Mouse (Mus musculus): Measurements from ENCODE around the gene Gm20489. TPM values are rescaled to one million over a fixed set of nuclear protein-coding genes. Genes with fewer than 3 reads are reported as not detected.

Gm20489 gene
- total RNA-seq, 2 experiments from 2014 or later, result not detected

DNA sequence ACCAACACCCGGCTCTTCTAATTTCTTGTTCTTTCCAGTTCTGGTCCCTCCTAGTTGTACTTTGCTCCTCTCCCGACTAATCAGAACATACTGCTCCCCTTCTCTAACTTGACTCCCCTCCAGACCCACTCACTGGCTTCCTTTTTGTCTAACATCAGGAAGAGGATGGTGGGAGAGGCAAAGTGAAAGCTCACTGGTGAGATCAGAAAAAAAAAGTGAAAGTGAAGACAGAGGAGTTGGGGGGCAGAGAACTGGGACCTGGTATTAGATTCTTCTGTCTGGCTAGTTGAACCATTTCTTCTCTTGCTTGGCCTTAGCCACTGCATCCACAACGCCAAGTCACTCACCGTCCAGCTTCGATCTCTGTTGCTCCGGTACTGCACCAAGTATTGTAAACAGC, 2.2 kb downstream of the Gm20489 start:
- no peak for DNase-seq
- intact Hi-C loops (cut with DNase I), result no loop called here

DNA sequence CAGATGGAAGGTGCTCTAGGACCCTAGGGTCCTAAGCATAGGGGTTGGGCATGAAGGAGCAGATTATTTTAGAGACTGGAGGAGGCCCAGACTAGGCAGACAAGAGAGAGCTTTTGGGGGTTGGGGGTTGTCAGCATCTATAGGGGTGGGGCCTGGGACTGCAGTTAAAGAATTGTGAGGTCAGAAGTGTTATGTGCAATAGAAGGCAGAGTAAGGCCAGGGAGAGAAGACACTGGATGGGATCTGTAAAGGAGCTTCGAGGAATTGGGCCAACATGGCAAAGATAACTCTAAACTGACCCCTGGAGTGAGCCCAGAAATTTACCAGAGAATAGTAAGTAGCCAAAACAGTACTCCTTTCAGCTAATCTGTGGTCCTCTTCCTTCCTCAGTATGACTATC, 4.9 kb downstream of the Gm20489 start, which contains the start of gene Gm614:
TSS of gene Gm614 (minus strand) at position 101 of the 400 bp plus-strand sequence.
- intact Hi-C loops (cut with DNase I), result no loop called here
- no peak for DNase-seq

GRCm38 (mm10) chrX:101260441-101261325, 8.1 kb downstream of the Gm20489 start:
- intact Hi-C loops (cut with DNase I), result no loop called here
- DNase-seq, result peak; percentile 49

GRCm38 (mm10) chrX:101256603-101257002, 12.2 kb downstream of the Gm20489 start:
- DNase-seq, result no peak

GRCm38 (mm10) chrX:101254740-101255139, 14.1 kb downstream of the Gm20489 start:
- peak; percentile 3 for DNase-seq
- intact Hi-C loops (cut with DNase I), result no loop called here

More at GRCm38 (mm10) chrX:101256603-101257002, 12.2 kb downstream of the Gm20489 start:
- intact Hi-C loops (cut with DNase I), result no loop called here

- peak; percentile 89 for DNase-seq
- intact Hi-C loops (cut with DNase I), result no loop called here
Measured at GRCm38 (mm10) chrX:101253952-101254729, 14.7 kb downstream of the Gm20489 start, which contains the start of gene Foxo4. Gene Foxo4, plus strand, starts transcription at chrX:101254528.

DNA sequence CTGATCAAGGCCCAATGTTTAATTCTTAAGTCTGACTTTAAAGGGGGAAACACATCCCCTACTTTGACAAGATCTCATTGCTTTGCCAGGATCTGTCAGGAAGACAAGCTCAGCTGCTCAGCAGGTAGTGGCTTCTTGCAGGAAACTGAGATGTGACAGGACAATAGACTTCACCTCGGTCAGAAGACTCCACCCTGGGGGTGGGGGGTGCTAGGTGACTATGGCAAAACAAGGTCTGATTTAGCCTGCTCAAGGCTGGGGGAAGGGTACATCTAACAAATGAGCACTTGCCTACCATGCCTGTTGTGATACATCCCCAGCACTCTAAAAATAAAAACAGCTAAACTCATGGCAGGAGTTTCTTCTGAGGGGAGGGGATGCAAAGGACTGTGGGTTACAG, 23.8 kb downstream of the Gm20489 start:
- no peak for DNase-seq

DNA sequence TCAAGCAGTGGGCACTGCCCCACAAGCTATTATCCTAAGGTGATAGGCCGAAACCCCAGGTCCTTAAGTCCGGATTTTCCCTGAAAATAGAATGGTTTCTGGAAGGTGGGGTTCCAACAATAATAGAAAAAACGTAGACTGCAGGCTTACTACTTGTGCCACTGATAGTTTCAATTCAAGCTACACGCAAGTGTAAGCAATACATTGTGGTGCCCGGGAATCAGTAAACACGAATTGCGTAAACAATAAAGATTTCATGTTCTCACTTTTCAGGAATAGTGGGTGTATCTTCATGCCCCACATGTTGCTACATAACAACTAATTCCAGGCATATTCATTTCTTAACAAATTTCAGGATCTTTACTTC, 46.0 kb downstream of the Gm20489 start:
- intact Hi-C loops (cut with DNase I), result no loop called here

More for the DNA sequence above, 23.8 kb downstream of the Gm20489 start:
- intact Hi-C loops (cut with DNase I), result no loop called here

DNA sequence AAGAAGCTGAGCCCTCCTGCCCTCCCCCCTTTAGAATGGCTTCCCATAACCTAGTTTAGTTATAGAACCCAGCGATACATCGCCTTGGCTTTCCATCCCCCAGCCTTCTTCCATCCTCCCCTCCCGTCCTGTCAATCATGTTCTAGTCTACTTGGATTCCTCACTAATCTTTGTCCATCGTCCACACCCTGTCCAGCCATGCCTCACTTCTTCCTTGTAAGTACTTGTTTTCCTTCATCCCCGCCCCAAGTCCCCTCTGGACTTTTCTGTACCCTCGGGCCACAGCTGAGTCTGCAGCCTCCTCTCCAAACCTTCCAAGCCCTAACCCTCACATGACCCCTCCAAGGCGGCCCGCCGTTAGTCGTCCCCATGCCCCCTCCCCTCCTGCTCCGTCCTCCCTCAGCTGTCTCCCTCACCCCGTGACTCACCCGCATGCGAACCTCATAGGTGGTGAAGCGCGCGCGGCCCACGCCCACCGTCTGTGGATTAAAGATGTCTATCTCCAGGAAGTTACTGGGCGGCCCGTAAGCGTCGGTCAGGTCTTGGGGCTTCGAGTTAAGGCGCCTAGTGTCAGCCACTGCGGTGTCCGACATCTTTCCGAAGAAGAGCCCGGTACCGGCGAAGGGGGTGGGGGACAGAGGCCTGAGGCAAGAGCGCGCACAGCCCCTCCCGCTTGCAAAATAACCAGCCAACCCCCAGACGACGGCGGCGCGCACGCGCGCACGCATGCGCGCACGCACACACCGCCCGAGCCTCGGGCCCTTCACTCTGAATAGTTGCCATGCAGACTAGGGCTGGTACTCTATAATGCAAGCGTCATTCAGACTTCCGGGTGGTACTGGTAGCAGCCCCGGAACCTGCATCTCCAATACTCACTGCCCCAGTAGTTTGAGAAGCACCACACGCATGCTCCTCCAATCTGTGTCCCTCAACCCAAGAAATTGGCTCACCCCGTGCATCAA, 46.7 kb downstream of the Gm20489 start, which contains the start of gene Snx12:
TSS of gene Snx12 (minus strand) at position 730 of the 962 bp plus-strand sequence.
- intact Hi-C loops (cut with DNase I), result no loop called here
- peak; percentile 86 for DNase-seq

More for the DNA sequence above, 46.0 kb downstream of the Gm20489 start:
- DNase-seq, result no peak

Other genes with a start within 250 kb of the Gm20489 start
- under 1 TPM in 1 of 2 experiments, not detected in 1; 0.18 TPM for gene Tex11, start 209.4 kb downstream of the Gm20489 start, total RNA-seq (2021)
- gene Slc7a3, start 183.0 kb downstream of the Gm20489 start, total RNA-seq (2021), result 10 to 100 TPM in 1 of 2 experiments, 1 to 10 TPM in 1; 7.6 to 13.2 TPM
- gene Snx12, start 46.5 kb downstream of the Gm20489 start, total RNA-seq (2021), result 10 to 100 TPM; 83.2 to 83.8 TPM
- gene Foxo4, start 14.5 kb downstream of the Gm20489 start, total RNA-seq (2021), result 1 to 10 TPM; 7.7 to 9.5 TPM
- not detected for gene Gm614, start 5.0 kb downstream of the Gm20489 start, total RNA-seq (2021)
- 1 to 10 TPM; 4.0 to 4.9 TPM for gene Il2rg, start 768 bp downstream of the Gm20489 start, total RNA-seq (2021)
- 10 to 100 TPM; 41.6 to 42.8 TPM for gene Med12, start 5.0 kb upstream of the Gm20489 start, total RNA-seq (2021)
- 100 to 1,000 TPM; 166 to 183 TPM for gene Nlgn3, start 30.1 kb upstream of the Gm20489 start, total RNA-seq (2021)
- gene Gjb1, start 107.4 kb upstream of the Gm20489 start, total RNA-seq (2021), result 1 to 10 TPM; 2.2 to 2.7 TPM
- gene Zmym3, start 151.8 kb upstream of the Gm20489 start, total RNA-seq (2021), result 100 to 1,000 TPM; 195 to 217 TPM
- 100 to 1,000 TPM; 236 to 271 TPM for gene Nono, start 160.3 kb upstream of the Gm20489 start, total RNA-seq (2021)
- gene Itgb1bp2, start 180.1 kb upstream of the Gm20489 start, total RNA-seq (2021), result 1 to 10 TPM; 4.0 to 4.6 TPM